Mouse (Mus musculus) CH12.LX (cell line): ENCODE results near the gene Olfr15. TPM values are rescaled to one million over a fixed set of nuclear protein-coding genes. Genes with fewer than 3 reads are reported as not detected.
"Not testable (repeated sequence)": the region's sequence is repeated elsewhere in the genome, so short reads cannot be mapped to it uniquely, and the experiment has no call there.

Experiments
- DNase-seq: peaks from one replicate; pipeline ENCODE4 v3.0.0-alpha.2; 2013; ENCODE audit errors: extremely low read depth
- H3K27ac ChIP-seq: 2 replicates; pipeline ENCODE4 v1.5.1; 2012; ENCODE audit warnings: low read depth, mild to moderate bottlenecking, control low read depth, moderate library complexity; ENCODE audit not compliant: insufficient read depth
- H3K27me3 ChIP-seq: replicated peaks from 2 replicates; pipeline ENCODE3; 2012; ENCODE audit warnings: inconsistent platforms
- H3K36me3 ChIP-seq, 2 experiments: replicated peaks in 1 of 2; 2 replicates each; pipeline versions ENCODE3 to v1.6.1; 2012; ENCODE audit warnings: inconsistent platforms in 1 of 2, low read length in 1 of 2, mild to moderate bottlenecking in 1 of 2, mixed read lengths in 1 of 2, moderate library complexity in 1 of 2; ENCODE audit not compliant: control insufficient read depth in 1 of 2, insufficient read depth in 1 of 2
- H3K4me1 ChIP-seq, 2 experiments: 2 replicates each; pipeline ENCODE4 v1.6.1; 2012; ENCODE audit warnings: inconsistent platforms in 1 of 2, moderate library complexity in 1 of 2; ENCODE audit not compliant: insufficient read depth in 2 of 2, control insufficient read depth in 1 of 2
- H3K4me2 ChIP-seq: 2 replicates; pipeline ENCODE4 v1.6.1; 2012; ENCODE audit warnings: low read depth, mild to moderate bottlenecking, control low read depth; ENCODE audit not compliant: poor library complexity, insufficient read depth, severe bottlenecking
- H3K4me3 ChIP-seq, 3 experiments: fragments of 150-350 bp in 1 of 3; sonication (generic) in 1 of 3; replicated peaks in 1 of 3; 2 replicates each; pipeline versions ENCODE3 to v1.5.1; 2011 to 2012; ENCODE audit warnings: low read depth in 2 of 3, low read length in 2 of 3, mild to moderate bottlenecking in 2 of 3, moderate library complexity in 2 of 3, control low read depth in 1 of 3, improper control_type of control experiment in 1 of 3, inconsistent platforms in 1 of 3, mixed read lengths in 1 of 3; ENCODE audit not compliant: poor library complexity in 1 of 3
- H3K79me2 ChIP-seq: replicated peaks from 2 replicates; pipeline ENCODE4 v1.6.1; 2012; ENCODE audit warnings: mild to moderate bottlenecking, moderate library complexity; ENCODE audit not compliant: control insufficient read depth, poor library complexity, insufficient read depth, severe bottlenecking; ENCODE audit errors: extremely low read depth
- H3K9ac ChIP-seq: 2 replicates; pipeline ENCODE4 v1.6.1; 2012; ENCODE audit warnings: low read depth, mild to moderate bottlenecking, control low read depth, moderate library complexity; ENCODE audit not compliant: insufficient read depth
- H3K9me3 ChIP-seq: replicated peaks from 2 replicates; pipeline ENCODE3; 2012; ENCODE audit warnings: low read length, inconsistent platforms, mixed read lengths
- CTCF ChIP-seq, 2 experiments: IDR thresholded peaks in 1 of 2; conservative IDR thresholded peaks in 1 of 2; 2 replicates each; pipeline ENCODE4 v1.5.1; 2011 to 2012; ENCODE audit warnings: low read depth in 2 of 2, low read length in 2 of 2, improper control_type of control experiment in 1 of 2, inconsistent platforms in 1 of 2, mild to moderate bottlenecking in 1 of 2, moderate library complexity in 1 of 2
- E2F4 ChIP-seq: IDR thresholded peaks from 2 replicates; pipeline ENCODE4 v1.6.1; 2011; ENCODE audit warnings: low read depth, low read length, improper control_type of control experiment; ENCODE audit not compliant: insufficient replicate concordance
- ETS1 ChIP-seq: conservative IDR thresholded peaks from 2 replicates; pipeline ENCODE4 v1.6.1; 2012; ENCODE audit warnings: low read depth, mild to moderate bottlenecking, inconsistent platforms, low read length, improper control_type of control experiment, moderate library complexity
- GABPA ChIP-seq: IDR thresholded peaks from 2 replicates; pipeline ENCODE4 v1.6.1; 2012; ENCODE audit warnings: low read depth, low read length, improper control_type of control experiment, inconsistent platforms; ENCODE audit not compliant: insufficient replicate concordance
- MAX ChIP-seq: IDR thresholded peaks from 2 replicates; pipeline ENCODE4 v1.6.1; 2011; ENCODE audit warnings: low read length, improper control_type of control experiment
- ZMIZ1 ChIP-seq: IDR thresholded peaks from 2 replicates; pipeline ENCODE4 v1.6.1; 2012; ENCODE audit warnings: low read depth, mild to moderate bottlenecking, inconsistent platforms, low read length, improper control_type of control experiment
- dilution Hi-C: fragments of 300-500 bp; cut with MboI; formaldehyde crosslinking; loops from 2 replicates; pipeline ENCODE4 v1.14.3; 2020; ENCODE audit warnings: low sequenced_read_pairs; ENCODE audit not compliant: extremely low pct_unique_long_range_greater_than_20kb, extremely low pct_ligation_motif_present
- in situ Hi-C: fragments of 300-500 bp; cut with MboI; formaldehyde crosslinking; loops from 3 replicates; pipeline ENCODE4 v1.14.3; 2019; ENCODE audit warnings: low sequenced_read_pairs, low pct_ligation_motif_present, low pct_unique_long_range_greater_than_20kb, mixed read lengths
- polyA plus RNA-seq: library from polyadenylated mRNA; unstranded; fragments of >175 nt; gene quantifications from 2 replicates; pipeline ENCODE4 v1.2.1, GENCODE M21; 2012; ENCODE audit warnings: low read depth; ENCODE audit not compliant: insufficient read length
- total RNA-seq, 2 experiments: library from RNA; depleted of rRNA; stranded (reverse); fragments of 300-350 nt in 1 of 2; fragments of >200 nt in 1 of 2; gene quantifications; 2 replicates each; pipeline ENCODE4 v1.2.3; 2012 to 2014

Olfr15 gene
- total and polyA plus RNA-seq, 3 experiments, result not detected

DNA sequence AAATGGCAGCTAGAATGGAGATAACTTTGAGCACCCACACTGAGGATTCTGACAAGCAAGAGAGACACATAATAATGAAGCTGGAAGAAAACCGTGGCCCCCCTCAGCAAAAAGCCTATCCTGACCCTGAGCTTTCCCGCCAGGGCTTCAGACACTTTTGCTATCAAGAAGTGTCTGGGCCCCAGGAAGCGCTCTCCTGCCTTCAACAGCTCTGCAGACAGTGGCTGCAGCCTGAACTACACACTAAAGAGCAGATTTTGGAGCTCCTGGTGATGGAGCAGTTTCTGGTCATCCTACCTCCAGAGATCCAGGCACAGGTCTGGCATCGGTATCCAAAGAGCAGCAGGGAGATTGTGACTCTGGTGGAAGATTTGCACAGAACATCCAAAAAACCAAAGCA, 17.2 kb downstream of the Olfr15 start:
- Histone ChIP-seq H3K9me3 (no peaks in the 10 kb centered on the region), H3K36me3 (no peaks in the 10 kb centered on the region), H3K4me1 (peaks cover 3 to 12% of the 10 kb centered on the region in 2 experiments; a peak in 3 of 4 replicates), H3K79me2 (no peaks in the 10 kb centered on the region), H3K27me3 (no peaks in the 10 kb centered on the region), H3K4me2 (peak overlapping the region; percentile 62), H3K4me3 (no peak overlapping the region), H3K27ac (no peak overlapping the region), H3K9ac (peak overlapping the region; percentile 31; the same call in 1 of the 2 replicates)
- in situ Hi-C loops, result loop anchor here (5.0 to 25.0 kb wide), 3 partner anchors 34 to 439 kb away; partner anchors contain the start of genes Gm20695, Slx4 and Zfp597
- dilution Hi-C loops, result no loop called here
- DNase-seq, result peak; percentile 15
- TF ChIP-seq ETS1 (no peak), MAX (no peak), GABPA (no peak), ZMIZ1 (no peak), E2F4 (no peak)
- TF ChIP-seq, all 38 proteins: peak for 0

DNA sequence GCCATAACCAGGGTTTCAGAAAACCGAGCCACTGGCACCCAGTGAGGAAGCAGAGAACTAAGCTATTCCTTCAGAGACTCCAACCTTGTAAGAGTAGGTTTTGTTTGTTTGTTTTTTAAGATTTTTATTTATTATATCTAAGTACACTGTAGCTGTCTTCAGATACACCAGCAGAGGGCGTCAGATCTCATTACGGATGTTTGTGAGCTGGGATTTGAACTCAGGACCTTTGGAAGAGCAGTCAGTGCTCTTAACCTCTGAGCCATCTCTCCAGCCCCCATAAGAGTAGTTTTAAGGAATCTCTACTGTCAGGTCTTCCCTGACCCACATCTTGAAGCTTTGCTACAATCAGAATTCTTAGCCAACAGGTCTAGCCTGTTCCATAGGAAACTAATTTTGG, 17.7 kb downstream of the Olfr15 start:
- in situ Hi-C loops (loop anchor here (5.0 to 25.0 kb wide), 3 partner anchors 34 to 439 kb away; partner anchors contain the start of genes Gm20695, Slx4 and Zfp597), dilution Hi-C loops (no loop called here)
- H3K27ac ChIP-seq, result no peak overlapping the region
- no peak overlapping the region for H3K4me3 ChIP-seq
- no peak for DNase-seq
- H3K9me3 ChIP-seq, result no peaks in the 10 kb centered on the region
- no peaks in the 10 kb centered on the region for H3K79me2 ChIP-seq
- H3K36me3 ChIP-seq, result no peaks in the 10 kb centered on the region
- TF ChIP-seq GABPA (no peak), CTCF (conservative IDR thresholded peaks at IDR 0.05 in 1 of 2, IDR thresholded peaks at IDR 0.05 in 1 of 2; ENCODE audit: low read depth in 2 of 2, low read length in 2 of 2) (peak in 1 of 2 experiments; percentile 44; a peak in 1 of 4 replicates)
- H3K4me2 ChIP-seq, result no peak overlapping the region
- no peaks in the 10 kb centered on the region for H3K27me3 ChIP-seq
- H3K9ac ChIP-seq, result no peak overlapping the region
- peaks cover 3 to 12% of the 10 kb centered on the region in 2 experiments; a peak in 3 of 4 replicates for H3K4me1 ChIP-seq

DNA sequence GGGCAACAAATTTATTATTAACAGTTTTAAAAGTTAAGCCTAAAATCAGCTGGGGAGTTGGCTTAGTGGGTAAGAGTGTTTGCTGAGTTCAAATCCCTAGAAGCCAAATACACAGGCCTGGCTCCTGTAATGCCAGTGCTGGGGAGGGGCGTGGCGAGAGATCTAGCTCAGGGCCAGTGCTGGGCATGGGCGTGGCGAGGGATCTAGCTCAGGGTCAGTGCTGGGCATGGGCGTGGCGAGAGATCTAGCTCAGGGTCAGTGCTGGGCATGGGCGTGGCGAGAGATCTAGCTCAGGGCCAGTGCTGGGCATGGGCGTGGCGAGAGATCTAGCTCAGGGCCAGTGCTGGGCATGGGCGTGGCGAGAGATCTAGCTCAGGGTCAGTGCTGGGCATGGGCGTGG, 20.6 kb downstream of the Olfr15 start:
- peaks cover 3 to 12% of the 10 kb centered on the region in 2 experiments; a peak in 3 of 4 replicates for H3K4me1 ChIP-seq
- in situ Hi-C loops, dilution Hi-C loops: not testable (repeated sequence)

More for the DNA sequence above, 20.6 kb downstream of the Olfr15 start:
- H3K27ac ChIP-seq, H3K9me3 ChIP-seq, H3K4me3 ChIP-seq, DNase-seq, H3K36me3 ChIP-seq, H3K27me3 ChIP-seq, H3K4me2 ChIP-seq, H3K9ac ChIP-seq, H3K79me2 ChIP-seq: not testable (repeated sequence)
